Mouse (Mus musculus) testis, adult 2 months (tissue): Measurements from ENCODE around the gene Mex3a. TPM values are rescaled to one million over a fixed set of nuclear protein-coding genes. Genes with fewer than 3 reads are reported as not detected.

Source experiments
- H3K27ac ChIP-seq: fragments of 200-500 bp; 2 replicates; pipeline ENCODE4 v1.5.1; 2012; ENCODE audit warnings: low read depth, low read length; ENCODE audit not compliant: control insufficient read depth, insufficient read depth
- H3K27me3 ChIP-seq: fragments of 200-500 bp; 2 replicates; pipeline ENCODE4 v1.6.1; 2012; ENCODE audit warnings: mild to moderate bottlenecking, low read length, moderate library complexity; ENCODE audit not compliant: control insufficient read depth, insufficient read depth
- H3K36me3 ChIP-seq: fragments of 200-500 bp; 2 replicates; pipeline ENCODE4 v1.6.1; 2012; ENCODE audit warnings: mild to moderate bottlenecking, low read length; ENCODE audit not compliant: control insufficient read depth, insufficient read depth
- H3K4me1 ChIP-seq: fragments of 200-500 bp; 2 replicates; pipeline ENCODE4 v1.6.1; 2012; ENCODE audit warnings: low read length; ENCODE audit not compliant: control insufficient read depth, insufficient read depth
- H3K4me3 ChIP-seq: fragments of 200-500 bp; 2 replicates; pipeline ENCODE4 v1.5.1; 2012; ENCODE audit warnings: low read depth, mild to moderate bottlenecking, low read length, moderate library complexity, mixed read lengths; ENCODE audit not compliant: control insufficient read depth
- CTCF ChIP-seq: fragments of 200-500 bp; IDR thresholded peaks from 2 replicates; pipeline ENCODE4 v1.5.1; 2012; ENCODE audit warnings: low read depth, mild to moderate bottlenecking, inconsistent platforms, low read length, moderate library complexity; ENCODE audit not compliant: control insufficient read depth, insufficient read depth, insufficient replicate concordance
- POLR2A ChIP-seq: fragments of 200-500 bp; IDR thresholded peaks from 2 replicates; pipeline ENCODE4 v1.6.1; 2012; ENCODE audit warnings: low read depth, mild to moderate bottlenecking, inconsistent platforms, low read length, moderate library complexity; ENCODE audit not compliant: control insufficient read depth
- polyA plus RNA-seq: library from polyadenylated mRNA; depleted of rRNA; stranded (reverse); fragments of >200 nt; gene quantifications from 2 replicates; pipeline ENCODE4 v1.2.3, GENCODE M21; 2012

Mex3a gene
- polyA plus RNA-seq, 1 experiment: 1.4 TPM

- Histone ChIP-seq H3K27me3 (no peaks in the 10 kb centered on the region), H3K4me3 (no peak overlapping the region), H3K36me3 (no peaks in the 10 kb centered on the region), H3K27ac (no peak overlapping the region), H3K4me1 (peaks cover 18% of the 10 kb centered on the region)
- TF ChIP-seq CTCF: no peak
Measured at GRCm38 (mm10) chr3:88501366-88502030, 30.7 kb upstream of the Mex3a start.

GRCm38 (mm10) chr3:88502031-88502571 is 30.1 kb upstream of the Mex3a start:
- H3K36me3 ChIP-seq: no peaks in the 10 kb centered on the region
- H3K4me3 ChIP-seq: peak overlapping the region; percentile 60
- H3K27me3 ChIP-seq: no peaks in the 10 kb centered on the region
- TF ChIP-seq POLR2A (no peak), CTCF (no peak)
- peak overlapping the region; percentile 26; the same call in 1 of the 2 replicates for H3K27ac ChIP-seq
- peaks cover 18% of the 10 kb centered on the region for H3K4me1 ChIP-seq

GRCm38 (mm10) chr3:88502641-88503504 is 29.3 kb upstream of the Mex3a start:
- Histone ChIP-seq H3K36me3 (no peaks in the 10 kb centered on the region), H3K4me1 (peaks cover 18% of the 10 kb centered on the region), H3K27ac (peak overlapping the region; percentile 23; the same call in 1 of the 2 replicates), H3K4me3 (peak overlapping the region; percentile 60), H3K27me3 (no peaks in the 10 kb centered on the region)
- no peak for TF ChIP-seq CTCF
- TF ChIP-seq POLR2A: peak; percentile 69; the same call in 1 of the 2 replicates

GRCm38 (mm10) chr3:88503505-88503863 is 28.7 kb upstream of the Mex3a start:
- Histone ChIP-seq H3K27ac (peak overlapping the region; percentile 24; the same call in 1 of the 2 replicates), H3K36me3 (no peaks in the 10 kb centered on the region), H3K4me3 (no peak overlapping the region; the same call in 1 of the 2 replicates), H3K4me1 (peaks cover 18% of the 10 kb centered on the region), H3K27me3 (no peaks in the 10 kb centered on the region)
- TF ChIP-seq POLR2A: no peak
- no peak for TF ChIP-seq CTCF

GRCm38 (mm10) chr3:88503881-88504746 is 28.1 kb upstream of the Mex3a start:
- Histone ChIP-seq H3K4me3 (no peak overlapping the region), H3K36me3 (no peaks in the 10 kb centered on the region), H3K27me3 (no peaks in the 10 kb centered on the region), H3K27ac (no peak overlapping the region), H3K4me1 (peaks cover 19% of the 10 kb centered on the region)
- no peak for TF ChIP-seq POLR2A
- no peak for TF ChIP-seq CTCF

GRCm38 (mm10) chr3:88505081-88505480 is 27.1 kb upstream of the Mex3a start:
- Histone ChIP-seq H3K27ac (no peak overlapping the region), H3K27me3 (no peaks in the 10 kb centered on the region), H3K36me3 (no peaks in the 10 kb centered on the region), H3K4me3 (no peak overlapping the region), H3K4me1 (peaks cover 27% of the 10 kb centered on the region)
- no peak for TF ChIP-seq POLR2A

DNA sequence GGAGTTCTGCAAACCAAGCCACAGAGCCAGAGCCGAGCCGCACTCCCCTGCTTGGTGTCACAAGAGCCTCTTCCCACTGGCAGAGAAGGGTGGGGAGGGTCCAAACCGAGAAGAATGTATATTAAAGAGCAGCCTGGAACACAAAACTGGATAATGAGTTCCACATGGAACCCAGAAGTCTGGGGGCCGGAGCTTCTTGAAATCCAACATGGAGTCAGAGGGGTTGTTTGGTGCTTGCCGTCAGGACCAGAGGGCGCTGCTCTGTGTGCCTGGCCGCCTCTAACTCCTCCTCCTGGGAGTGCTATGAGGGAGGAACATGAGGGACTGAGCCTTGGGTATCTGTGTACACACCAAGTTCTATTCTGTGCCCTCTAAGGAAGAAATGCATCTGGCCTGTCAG is 26.4 kb upstream of the Mex3a start:
- Histone ChIP-seq H3K27ac (no peak overlapping the region), H3K36me3 (no peaks in the 10 kb centered on the region), H3K4me1 (peaks cover 34% of the 10 kb centered on the region), H3K4me3 (no peak overlapping the region), H3K27me3 (no peaks in the 10 kb centered on the region)
- no peak for TF ChIP-seq CTCF
- TF ChIP-seq POLR2A: no peak
